Mouse (Mus musculus) urinary bladder, adult 2 months (tissue): ENCODE results near the gene Abca13. TPM values are rescaled to one million over a fixed set of nuclear protein-coding genes. Genes with fewer than 3 reads are reported as not detected.
"Not testable (repeated sequence)": the region's sequence is repeated elsewhere in the genome, so short reads cannot be mapped to it uniquely, and the experiment has no call there.

Source experiments
- DNase-seq: peaks from one replicate; pipeline ENCODE4 v3.0.0; 2022; ENCODE audit warnings: low spot score
- polyA plus RNA-seq: library from polyadenylated mRNA; depleted of rRNA; stranded (reverse); fragments of >200 nt; gene quantifications from 2 replicates; pipeline ENCODE4 v1.2.3, GENCODE M21; 2012; rRNA removed

The Abca13 gene
- under 0.01 and 0.01 TPM in 2 replicates for polyA plus RNA-seq

GRCm38 (mm10) chr11:9191555-9192131, at the start of gene Abca13:
Abca13 (plus strand) TSS chr11:9191942.
- DNase-seq = no peak

DNA sequence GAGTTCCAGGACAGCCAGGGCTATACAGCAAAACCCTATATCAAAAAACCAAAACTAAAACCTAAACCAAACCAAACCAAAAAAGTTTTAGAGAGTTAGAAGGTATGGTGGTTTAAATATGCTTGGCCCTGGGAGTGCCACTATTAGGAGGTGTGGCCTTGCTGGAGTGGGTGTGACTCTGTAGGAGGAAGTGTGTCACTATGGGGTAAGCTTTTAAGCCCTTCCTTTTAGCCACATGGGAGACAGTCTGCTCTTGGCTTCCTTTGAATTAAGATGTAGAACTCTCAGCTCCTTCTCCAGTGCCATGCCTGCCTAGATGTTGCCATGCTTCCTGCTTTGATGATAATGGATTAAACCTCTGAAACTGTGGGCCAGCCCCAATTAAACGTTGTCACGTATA, 46.6 kb upstream of the Abca13 start:
- no peak for DNase-seq

GRCm38 (mm10) chr11:9146115-9146514, 45.6 kb upstream of the Abca13 start:
- DNase-seq = no peak

DNA sequence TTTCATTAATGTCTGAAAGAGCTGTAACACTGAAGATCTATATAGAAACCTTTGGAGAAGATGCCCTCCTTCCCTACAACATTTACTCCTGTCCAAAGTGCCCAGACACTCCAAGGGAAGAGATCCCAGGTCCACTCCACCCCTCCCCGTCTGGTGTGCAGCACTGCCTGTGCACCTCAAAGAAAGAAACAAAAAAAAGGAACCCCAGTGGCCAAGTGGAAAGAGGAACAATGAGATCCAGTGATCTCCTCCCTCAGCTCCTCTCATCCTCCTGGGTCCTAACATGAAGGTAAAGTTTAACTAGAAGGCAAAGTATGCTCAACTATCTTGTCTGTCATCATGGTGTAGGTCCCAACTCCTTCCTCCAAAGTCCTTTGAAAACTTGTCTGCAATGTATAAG, 45.1 kb upstream of the Abca13 start:
- DNase-seq = no peak

DNA sequence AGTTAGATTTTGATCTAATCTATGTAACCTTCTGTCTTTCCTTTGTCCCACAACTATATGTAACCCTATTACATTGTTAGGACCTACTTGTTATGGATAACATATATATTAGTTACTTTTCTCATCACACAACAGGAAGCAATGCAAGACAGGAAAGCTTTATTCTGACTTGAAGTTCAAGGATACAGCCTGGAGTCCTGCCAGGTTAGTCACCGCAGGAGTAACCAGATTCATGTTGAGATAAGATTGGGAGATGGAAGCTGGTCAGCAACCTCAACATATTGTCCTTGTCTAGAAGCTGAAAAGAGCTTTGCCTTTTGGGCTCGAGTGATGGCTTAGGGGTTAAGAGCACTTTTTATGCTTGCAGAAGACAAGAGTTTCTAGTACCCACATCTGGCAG, 43.5 kb upstream of the Abca13 start:
- no peak for DNase-seq

GRCm38 (mm10) chr11:9150403-9150802, 41.3 kb upstream of the Abca13 start:
- DNase-seq = not testable (repeated sequence)

- no peak for DNase-seq
Observed at GRCm38 (mm10) chr11:9159953-9160352, 31.8 kb upstream of the Abca13 start.

DNA sequence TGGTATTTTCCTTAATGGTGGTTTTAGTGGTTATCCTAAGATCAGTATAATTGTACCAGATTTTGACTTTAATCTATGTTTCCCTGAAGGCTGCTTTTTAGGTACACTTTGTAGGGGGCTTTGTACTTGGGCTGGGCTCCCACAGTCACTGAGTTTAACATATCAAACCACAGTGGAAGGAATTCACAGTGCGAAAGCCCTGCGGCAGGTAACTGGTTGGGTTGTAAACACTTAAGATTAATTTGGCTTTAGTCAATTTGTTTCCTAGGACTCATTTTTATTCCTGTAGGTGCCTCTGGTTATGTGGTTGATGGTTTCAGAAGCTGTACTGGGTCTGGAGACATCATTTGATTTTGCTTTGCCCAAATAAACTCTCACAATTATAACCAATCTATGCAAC, 24.4 kb upstream of the Abca13 start:
- no peak for DNase-seq

DNA sequence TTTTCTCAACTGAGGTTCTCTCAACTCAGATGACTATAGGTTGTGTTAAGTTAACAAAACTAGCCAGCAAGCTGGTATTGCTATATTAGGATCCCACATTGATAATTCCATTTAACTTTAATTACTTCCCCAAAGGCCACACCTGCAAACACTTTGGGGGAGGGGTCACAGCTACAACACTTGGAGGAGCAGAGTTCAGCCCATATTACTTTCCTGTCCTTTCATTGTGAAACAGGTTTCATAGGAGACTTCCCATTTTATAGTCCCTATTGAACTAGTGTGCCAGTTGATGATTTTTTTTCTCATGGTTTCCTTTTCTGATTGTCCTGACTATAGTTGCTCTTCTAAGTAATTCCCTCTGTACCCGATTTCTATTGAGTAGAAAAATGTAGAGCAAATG, 10.3 kb upstream of the Abca13 start:
- no peak for DNase-seq

DNA sequence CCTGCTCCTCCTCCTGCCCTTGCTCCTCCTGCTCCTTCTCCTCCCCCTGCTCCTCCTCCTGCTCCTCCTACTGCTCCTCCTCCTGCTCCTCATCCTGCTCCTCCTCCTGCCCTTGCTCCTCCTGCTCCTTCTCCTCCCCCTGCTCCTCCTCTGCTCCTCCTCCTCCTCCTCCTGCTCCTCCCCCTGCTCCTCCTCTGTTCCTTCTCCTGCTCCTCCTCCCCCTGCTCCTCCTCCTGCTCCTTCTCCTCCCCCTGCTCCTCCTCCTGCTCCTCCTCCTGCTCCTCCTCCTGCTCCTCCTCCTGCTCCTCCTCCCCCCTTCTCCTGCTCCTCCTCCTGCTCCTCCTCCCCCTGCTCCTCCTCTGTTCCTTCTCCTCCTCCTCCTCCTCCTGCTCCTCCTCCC, 2.3 kb upstream of the Abca13 start:
- not testable (repeated sequence) for DNase-seq

GRCm38 (mm10) chr11:9190772-9191554, 779 bp upstream of the Abca13 start:
- DNase-seq = no peak

DNA sequence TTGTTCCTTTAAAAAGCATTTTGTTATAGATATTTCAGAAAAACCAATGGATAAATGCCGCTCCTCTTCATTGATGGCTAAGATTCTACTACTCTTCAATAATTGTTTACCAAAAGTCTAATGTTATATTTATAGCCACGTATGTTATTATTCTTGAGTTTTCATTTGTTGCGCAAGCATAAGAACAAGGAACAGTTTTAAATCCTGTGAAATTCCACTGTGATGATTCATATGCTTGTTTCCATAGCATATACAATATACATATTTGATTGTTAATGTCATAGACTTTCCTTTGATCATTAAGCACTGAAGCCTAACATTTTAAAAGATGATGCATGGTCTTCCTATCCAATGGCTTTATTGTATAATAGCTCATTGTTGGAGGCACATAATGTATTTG, 3.1 kb downstream of the Abca13 start:
- DNase-seq = no peak

DNA sequence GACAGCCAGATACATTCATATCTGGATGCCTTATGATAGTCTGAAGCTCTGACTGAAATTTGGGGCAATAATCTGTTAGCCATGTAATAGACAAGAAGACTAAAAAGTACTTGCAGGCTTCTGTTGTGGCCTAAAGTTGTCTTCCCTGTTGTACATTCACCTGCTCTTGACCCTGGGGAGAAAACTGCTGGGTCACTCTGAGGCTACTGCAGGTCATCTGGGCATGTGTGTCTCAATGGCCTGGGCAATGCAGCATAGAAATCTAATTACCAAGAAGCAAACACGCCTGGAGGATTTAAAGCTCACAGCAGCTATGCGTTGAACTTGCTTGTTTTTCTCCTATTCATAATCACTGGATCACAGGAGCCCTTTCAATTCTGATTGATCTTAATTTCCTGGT, 8.1 kb downstream of the Abca13 start:
- no peak for DNase-seq

GRCm38 (mm10) chr11:9210707-9211106, 19.0 kb downstream of the Abca13 start:
- no peak for DNase-seq

GRCm38 (mm10) chr11:9213580-9213979, 21.8 kb downstream of the Abca13 start:
- DNase-seq = no peak

GRCm38 (mm10) chr11:9216252-9216651, 24.5 kb downstream of the Abca13 start:
- no peak for DNase-seq

DNA sequence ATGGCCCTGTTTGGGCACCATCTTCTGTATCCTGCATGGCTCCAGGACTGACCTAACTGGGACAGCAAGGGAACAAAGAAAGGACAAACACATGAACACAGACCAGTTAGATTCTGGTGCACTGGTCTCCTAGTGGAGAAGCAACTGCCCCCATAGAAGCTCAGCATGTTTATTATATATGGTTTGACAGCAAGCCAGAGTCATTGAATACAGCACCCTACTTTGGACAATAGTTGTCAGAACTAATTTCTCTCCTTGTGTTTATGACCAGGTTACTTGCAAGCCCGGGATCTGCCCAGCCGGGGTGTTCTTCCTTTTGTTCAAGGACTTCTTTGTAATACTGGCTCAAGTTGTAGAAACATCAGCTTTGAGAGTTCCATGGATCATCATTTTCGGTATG, 28.8 kb downstream of the Abca13 start:
- DNase-seq = no peak

GRCm38 (mm10) chr11:9221646-9222045, 29.9 kb downstream of the Abca13 start:
- no peak for DNase-seq

DNA sequence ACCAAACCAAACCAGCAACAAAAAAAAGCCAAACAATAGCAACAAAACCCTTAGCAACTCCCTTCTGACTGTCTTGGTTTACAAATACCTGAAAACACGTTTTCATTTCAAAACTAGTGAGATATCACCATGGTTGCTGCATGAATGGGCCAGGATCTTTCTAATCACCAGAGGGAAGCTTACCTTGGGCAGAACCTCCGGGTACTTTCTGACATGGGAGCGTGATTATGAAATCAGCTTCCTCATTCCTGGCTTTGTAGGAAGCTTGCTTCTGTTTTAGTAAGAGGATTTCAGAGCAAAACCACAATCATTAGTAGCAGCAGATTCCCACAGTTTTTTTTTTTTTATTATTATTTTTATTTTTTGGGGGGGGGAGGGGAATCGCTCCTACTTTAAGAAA, 34.7 kb downstream of the Abca13 start:
- DNase-seq = no peak

- not testable (repeated sequence) for DNase-seq
Observed at GRCm38 (mm10) chr11:9249627-9250026, 57.9 kb downstream of the Abca13 start.

- not testable (repeated sequence) for DNase-seq
Observed at GRCm38 (mm10) chr11:9263072-9263471, 71.3 kb downstream of the Abca13 start.

GRCm38 (mm10) chr11:9269090-9269489, 77.3 kb downstream of the Abca13 start:
- no peak for DNase-seq

- no peak for DNase-seq
Observed at GRCm38 (mm10) chr11:9285204-9285603, 93.5 kb downstream of the Abca13 start.

DNA sequence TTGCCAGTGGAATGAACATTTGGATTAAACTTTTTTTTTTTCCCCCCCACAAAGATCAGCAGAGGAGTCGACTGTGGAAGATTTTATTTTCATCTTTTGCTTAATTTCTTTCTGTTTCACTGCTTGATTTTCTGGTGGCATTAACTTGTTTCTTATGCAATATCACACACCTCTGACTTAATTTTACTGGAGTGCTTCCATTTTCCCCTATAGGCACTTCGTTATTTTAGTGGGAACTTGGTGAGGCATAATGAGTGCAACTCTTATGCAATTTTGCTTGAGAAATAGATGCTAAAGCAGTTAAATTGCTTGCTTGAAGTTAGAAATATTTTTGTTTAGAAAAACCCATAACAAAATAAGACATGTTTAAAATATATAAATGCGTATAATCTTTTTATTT, 94.0 kb downstream of the Abca13 start:
- no peak for DNase-seq
